Mouse (Mus musculus) midbrain, postnatal 0 days (tissue): ENCODE results near the gene Sema4c. TPM values are rescaled to one million over a fixed set of nuclear protein-coding genes. Genes with fewer than 3 reads are reported as not detected.
"Not testable (repeated sequence)": the region's sequence is repeated elsewhere in the genome, so short reads cannot be mapped to it uniquely, and the experiment has no call there.

Experiments
- ATAC-seq: fragments of 200-750 bp; cut with Nextera tagmentation; 2 replicates; pipeline ENCODE4 v1.8.0; 2017; ENCODE audit warnings: moderate number of reproducible peaks, mild to moderate bottlenecking, moderate TSS enrichment, moderate library complexity; ENCODE audit not compliant: low FRiP score
- DNase-seq: peaks from one replicate; pipeline ENCODE4 v3.0.0-alpha.2; 2015; ENCODE audit warnings: low spot score
- H3K27ac ChIP-seq: fragments of 300-500 bp; sonication (generic); 2 replicates; pipeline ENCODE4 v1.5.1; 2014; ENCODE audit warnings: low read depth, mild to moderate bottlenecking, low read length, mixed read lengths
- H3K27me3 ChIP-seq: fragments of 300-500 bp; sonication (generic); 2 replicates; pipeline ENCODE4 v1.6.1; 2014; ENCODE audit warnings: low read length, control low read depth, mixed read lengths; ENCODE audit not compliant: insufficient read depth
- H3K36me3 ChIP-seq: fragments of 300-500 bp; sonication (generic); 2 replicates; pipeline ENCODE4 v1.6.1; 2014; ENCODE audit warnings: low read length, control low read depth, mixed read lengths; ENCODE audit not compliant: insufficient read depth
- H3K4me1 ChIP-seq: fragments of 300-500 bp; sonication (generic); 2 replicates; pipeline ENCODE4 v1.6.1; 2014; ENCODE audit warnings: mild to moderate bottlenecking, control low read depth, antibody characterized with exemption, low read length, mixed read lengths; ENCODE audit not compliant: insufficient read depth
- H3K4me2 ChIP-seq: fragments of 300-500 bp; sonication (generic); 2 replicates; pipeline ENCODE4 v1.6.1; 2014; ENCODE audit warnings: low read depth, mild to moderate bottlenecking, low read length, mixed read lengths; ENCODE audit not compliant: poor library complexity, severe bottlenecking
- H3K4me3 ChIP-seq: fragments of 300-500 bp; sonication (generic); 2 replicates; pipeline ENCODE4 v1.5.1; 2014; ENCODE audit warnings: low read depth, mild to moderate bottlenecking, low read length, moderate library complexity
- H3K9ac ChIP-seq: fragments of 300-500 bp; sonication (generic); replicated peaks from 2 replicates; pipeline ENCODE4 v1.6.1; 2014; ENCODE audit warnings: mild to moderate bottlenecking, low read length, moderate library complexity, mixed read lengths; ENCODE audit not compliant: poor library complexity, severe bottlenecking
- H3K9me3 ChIP-seq: fragments of 300-500 bp; sonication (generic); 2 replicates; pipeline ENCODE4 v1.6.1; 2016; ENCODE audit warnings: low read length, control low read depth
- CTCF ChIP-seq: IDR thresholded peaks from 2 replicates; pipeline ENCODE4 v1.5.1; 2016; ENCODE audit warnings: antibody characterized with exemption, mild to moderate bottlenecking
- WGBS: fragments of 180-500 bp; shearing (Covaris S2); extraction: QIAGEN DNeasy Blood & Tissue Kit; methylation state at CpG from one replicate; pipeline ENCODE4 v1.1.7; 2014; 5-methylcytosine and 5-hydroxymethylcytosine counted together
- polyA plus RNA-seq: library from polyadenylated mRNA; unstranded; fragments of >200 nt; fragmentation: Nextera tagmentation; extraction: Ambion mirVana; gene quantifications from 2 replicates; pipeline ENCODE4 v1.2.1, GENCODE M21; 2015
- total RNA-seq: library from RNA; depleted of rRNA; stranded (reverse); fragments of >200 nt; gene quantifications from 2 replicates; pipeline ENCODE4 v1.2.3, GENCODE M21; 2014

The Sema4c gene
- total and polyA plus RNA-seq, 2 experiments from 2014 or later, result 18.0 to 30.0 TPM

DNA sequence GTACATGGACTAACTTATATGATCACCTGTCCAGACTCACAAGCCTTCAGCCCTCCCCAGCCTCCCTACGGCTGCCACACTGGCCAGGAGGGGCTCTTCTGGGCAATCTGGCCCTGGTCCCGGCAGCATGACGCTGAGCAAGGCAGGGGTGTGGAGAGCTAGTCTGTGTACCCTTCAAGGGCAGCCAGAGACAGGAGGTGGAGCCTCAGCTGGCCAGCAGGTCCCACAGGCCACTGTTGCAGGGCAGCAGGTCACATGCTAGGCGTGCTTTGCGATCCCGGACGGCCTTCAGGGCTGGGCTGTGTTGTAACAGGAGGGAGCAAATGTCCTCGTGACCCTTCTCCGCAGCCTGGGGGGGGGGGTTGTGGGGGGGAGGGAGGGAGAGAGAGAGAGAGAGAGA lies 19.0 kb downstream of the Sema4c start, which contains the start of gene Gm42417:
Gene Gm42417 (minus strand): TSS at position 244 of the 400 bp plus-strand sequence.
- no peak within 1 kb of the TSS for H3K27ac ChIP-seq
- H3K4me1 ChIP-seq, result no peaks in the 10 kb centered on the region
- H3K36me3 ChIP-seq, result peaks cover 40% of the 10 kb centered on the region
- 66% methylated on average over 9 of the region's 9 CpGs for WGBS
- no peaks in the 10 kb centered on the region for H3K27me3 ChIP-seq
- TF ChIP-seq CTCF, result no peak
- no peak within 1 kb of the TSS for H3K4me2 ChIP-seq
- ATAC-seq (no peak), DNase-seq (no peak)
- no peaks in the 10 kb centered on the region for H3K9me3 ChIP-seq
- no peak within 1 kb of the TSS for H3K4me3 ChIP-seq
- no peak within 1 kb of the TSS for H3K9ac ChIP-seq

DNA sequence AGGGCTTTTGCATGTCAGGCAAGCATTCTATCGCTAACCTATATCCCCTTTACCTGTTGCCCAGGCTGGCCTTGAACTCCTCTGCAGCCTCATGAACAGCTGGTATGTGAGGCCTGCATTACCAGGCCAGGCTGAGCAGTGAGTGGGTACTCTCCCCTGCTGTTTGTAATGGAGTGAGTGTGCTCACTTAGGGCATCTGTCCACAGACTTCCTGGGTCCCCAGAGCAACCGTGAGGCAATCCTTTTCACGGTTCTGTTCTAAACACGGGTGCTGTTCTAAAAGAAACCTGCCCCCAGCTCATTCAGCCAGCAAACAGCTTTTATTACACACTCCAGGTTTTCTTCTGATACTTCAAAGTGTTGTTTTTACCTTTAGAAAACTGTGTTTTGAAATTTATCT lies 19.4 kb downstream of the Sema4c start:
- no peak for DNase-seq
- no peak for TF ChIP-seq CTCF
- Histone ChIP-seq H3K27ac (no peak overlapping the region), H3K36me3 (peaks cover 40% of the 10 kb centered on the region), H3K9ac (no peak overlapping the region), H3K27me3 (no peaks in the 10 kb centered on the region), H3K4me1 (no peaks in the 10 kb centered on the region), H3K4me2 (no peak overlapping the region), H3K4me3 (no peak overlapping the region), H3K9me3 (no peaks in the 10 kb centered on the region)
- WGBS, result 81% methylated on average over 4 of the region's 4 CpGs
- ATAC-seq, result no peak

DNA sequence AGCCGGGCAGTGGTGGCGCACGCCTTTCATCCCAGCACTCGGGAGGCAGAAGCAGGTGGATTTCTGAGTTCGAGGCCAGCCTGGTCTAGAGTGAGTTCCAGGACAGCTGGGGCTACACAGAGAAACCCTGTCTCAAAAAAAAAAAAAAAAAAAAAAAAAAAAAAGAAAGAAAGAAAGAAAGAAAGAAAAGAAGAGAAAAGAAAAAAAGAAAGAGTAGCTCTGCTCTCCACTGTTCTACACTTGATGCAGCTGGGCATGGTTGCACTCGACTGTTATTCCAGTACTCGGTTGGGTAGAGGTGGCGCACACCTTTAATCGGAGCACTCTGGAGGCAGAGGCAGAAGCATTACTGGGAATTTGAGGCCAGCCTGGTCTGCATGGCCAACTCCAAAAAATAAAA lies 21.4 kb downstream of the Sema4c start, which contains the start of gene Ankrd23:
Gene Ankrd23 (minus strand): TSS at position 101 of the 400 bp plus-strand sequence.
- not testable (repeated sequence) for H3K4me1 ChIP-seq, H3K9ac ChIP-seq, H3K4me3 ChIP-seq, ATAC-seq, H3K4me2 ChIP-seq, DNase-seq, H3K27ac ChIP-seq, H3K9me3 ChIP-seq, H3K27me3 ChIP-seq
- WGBS, result 95% methylated on average over 9 of the region's 9 CpGs
- peaks cover 33% of the 10 kb centered on the region for H3K36me3 ChIP-seq

DNA sequence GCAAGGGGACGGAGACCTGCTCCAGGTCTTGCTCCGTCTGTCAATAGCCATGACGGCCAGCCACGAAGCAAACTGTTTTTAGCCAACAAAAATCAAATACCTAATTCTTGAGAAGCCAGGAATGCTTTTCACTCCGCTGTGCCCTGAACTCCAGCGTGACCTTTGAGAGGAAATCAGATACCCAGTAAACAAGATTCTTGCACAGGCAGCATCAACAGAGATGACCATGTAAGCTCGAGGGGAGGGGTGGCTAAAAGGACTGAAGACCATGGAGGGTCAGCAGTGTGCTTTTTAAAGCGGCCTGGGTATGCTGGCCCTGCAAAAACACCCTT lies 21.8 kb downstream of the Sema4c start:
- H3K27ac ChIP-seq, result no peak overlapping the region
- H3K27me3 ChIP-seq, result no peaks in the 10 kb centered on the region
- peaks cover 29% of the 10 kb centered on the region for H3K36me3 ChIP-seq
- H3K4me2 ChIP-seq, result no peak overlapping the region
- TF ChIP-seq CTCF, result no peak
- H3K9me3 ChIP-seq, result no peaks in the 10 kb centered on the region
- 86% methylated on average over 8 of the region's 8 CpGs for WGBS
- H3K4me3 ChIP-seq, result no peak overlapping the region
- H3K9ac ChIP-seq, result no peak overlapping the region
- DNase-seq (no peak), ATAC-seq (no peak)
- no peaks in the 10 kb centered on the region for H3K4me1 ChIP-seq

DNA sequence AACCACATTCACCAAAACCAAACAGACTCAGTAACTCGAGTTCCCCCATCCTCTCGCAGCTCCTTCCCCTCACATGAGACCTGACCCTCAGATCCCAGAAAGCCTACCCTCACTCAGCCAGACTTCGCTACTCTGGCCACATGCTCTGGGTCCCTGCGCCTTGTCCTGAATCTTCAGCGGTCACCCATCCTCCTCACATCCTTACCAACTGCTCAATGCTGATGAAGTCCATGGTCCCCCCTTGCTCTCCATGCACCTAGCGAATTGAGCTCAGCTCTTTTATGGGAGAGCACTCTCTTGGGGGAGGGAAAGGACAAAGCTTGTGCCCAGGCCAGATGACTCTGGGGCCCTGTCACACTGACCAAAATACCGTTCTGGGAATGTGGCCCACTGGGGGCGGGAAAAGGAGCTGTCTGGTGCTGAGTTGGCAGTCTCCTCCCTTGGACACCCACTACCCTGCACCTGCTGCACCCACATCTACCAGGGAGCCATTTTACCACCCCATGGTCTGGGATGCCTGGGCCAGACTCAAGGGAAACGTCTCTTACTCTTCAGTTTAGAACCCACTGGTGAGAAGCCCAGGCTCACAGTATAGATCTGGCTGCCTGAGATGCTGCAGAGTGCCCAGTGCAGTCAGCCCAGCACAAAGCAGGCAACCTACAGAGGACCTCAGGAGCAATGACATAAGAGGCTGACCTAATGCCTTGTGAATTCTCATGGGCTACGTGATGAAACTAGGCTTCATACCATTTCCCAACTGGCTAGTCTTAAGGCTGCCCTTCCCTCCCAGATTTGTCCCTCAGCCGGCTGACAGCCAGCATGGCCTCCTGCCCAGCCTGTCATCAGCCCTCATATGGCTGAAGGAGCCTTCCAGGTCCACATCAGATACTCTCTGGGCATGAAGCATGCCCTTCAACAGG lies 22.4 kb downstream of the Sema4c start:
- H3K36me3 ChIP-seq, result peaks cover 26% of the 10 kb centered on the region
- no peaks in the 10 kb centered on the region for H3K27me3 ChIP-seq
- no peak for TF ChIP-seq CTCF
- no peak overlapping the region for H3K4me3 ChIP-seq
- H3K9ac ChIP-seq, result no peak overlapping the region
- DNase-seq (peak; percentile 42), ATAC-seq (no peak)
- WGBS, result 91% methylated on average over 11 of the region's 11 CpGs
- H3K9me3 ChIP-seq, result no peaks in the 10 kb centered on the region
- no peak overlapping the region for H3K4me2 ChIP-seq
- no peaks in the 10 kb centered on the region for H3K4me1 ChIP-seq
- H3K27ac ChIP-seq, result no peak overlapping the region

DNA sequence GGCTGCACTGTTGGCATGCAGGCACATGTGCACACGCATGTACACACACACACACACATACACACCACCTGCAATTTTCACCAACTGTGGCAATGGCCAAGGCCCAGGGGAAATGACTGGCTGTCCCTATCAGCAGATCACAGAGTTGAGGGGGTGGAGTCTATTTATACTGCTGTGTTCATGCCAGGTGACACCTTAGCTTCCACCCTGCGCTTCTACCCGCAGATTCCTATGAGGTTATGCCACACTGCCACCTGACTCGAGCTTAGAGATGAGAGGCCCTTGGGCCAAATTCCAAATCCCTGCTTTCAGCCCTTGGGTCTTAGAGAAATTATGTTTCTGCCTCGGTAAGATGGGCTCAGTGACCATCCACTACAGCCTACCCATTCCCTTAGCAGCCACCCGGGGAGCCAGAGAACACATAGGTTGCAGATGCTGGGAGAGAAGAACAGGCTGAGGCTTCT lies 23.5 kb downstream of the Sema4c start:
- WGBS, result 86% methylated on average over 6 of the region's 6 CpGs
- Histone ChIP-seq H3K27ac (no peak overlapping the region), H3K4me3 (no peak overlapping the region), H3K27me3 (no peaks in the 10 kb centered on the region), H3K4me1 (no peaks in the 10 kb centered on the region), H3K36me3 (peaks cover 15% of the 10 kb centered on the region), H3K9me3 (no peaks in the 10 kb centered on the region), H3K9ac (no peak overlapping the region), H3K4me2 (no peak overlapping the region)
- peak; percentile 36 for TF ChIP-seq CTCF
- ATAC-seq, result no peak
- DNase-seq, result no peak
